Mouse (Mus musculus) right cerebral cortex, adult 2 months (tissue): Measurements from ENCODE around the gene Plekhm1.
"Not testable (repeated sequence)": the region's sequence is repeated elsewhere in the genome, so short reads cannot be mapped to it uniquely, and the experiment has no call there.

Source experiments
- DNase-seq, 2 experiments: peaks; one replicate each; pipeline ENCODE4 v3.0.0; 2021 to 2022; ENCODE audit warnings: low spot score in 2 of 2

The Plekhm1 gene

GRCm38 (mm10) chr11:103340130-103340529 lies 72.4 kb downstream of the Plekhm1 start:
- DNase-seq: no peak

GRCm38 (mm10) chr11:103339414-103340119 lies 72.9 kb downstream of the Plekhm1 start:
- no peak for DNase-seq

GRCm38 (mm10) chr11:103338671-103339070 lies 73.8 kb downstream of the Plekhm1 start:
- DNase-seq: no peak

GRCm38 (mm10) chr11:103338119-103338518 lies 74.4 kb downstream of the Plekhm1 start:
- no peak for DNase-seq

- DNase-seq: no peak
Observed at GRCm38 (mm10) chr11:103337180-103337579, 75.3 kb downstream of the Plekhm1 start.

GRCm38 (mm10) chr11:103335561-103335960 lies 76.9 kb downstream of the Plekhm1 start:
- DNase-seq: no peak

- no peak for DNase-seq
Observed at GRCm38 (mm10) chr11:103334925-103335324, 77.6 kb downstream of the Plekhm1 start.

GRCm38 (mm10) chr11:103333719-103334398 lies 78.6 kb downstream of the Plekhm1 start:
- DNase-seq: peak; percentile 36 to 49

- no peak for DNase-seq
Observed at GRCm38 (mm10) chr11:103332890-103333651, 79.4 kb downstream of the Plekhm1 start.

GRCm38 (mm10) chr11:103332186-103332889 lies 80.1 kb downstream of the Plekhm1 start:
- peak; percentile 70 to 82 for DNase-seq

- DNase-seq: no peak
Observed at GRCm38 (mm10) chr11:103331502-103332185, 80.8 kb downstream of the Plekhm1 start.

- no peak for DNase-seq
Observed at GRCm38 (mm10) chr11:103330651-103331319, 81.7 kb downstream of the Plekhm1 start.

- DNase-seq: peak; percentile 88 to 90
Observed at GRCm38 (mm10) chr11:103326950-103327349, 85.5 kb downstream of the Plekhm1 start.

- peak; percentile 78 to 79 for DNase-seq
Observed at GRCm38 (mm10) chr11:103325172-103325571, 87.3 kb downstream of the Plekhm1 start.

GRCm38 (mm10) chr11:103324723-103325122 lies 87.8 kb downstream of the Plekhm1 start:
- no peak for DNase-seq

GRCm38 (mm10) chr11:103322832-103323231 lies 89.7 kb downstream of the Plekhm1 start:
- DNase-seq: not testable (repeated sequence)

- DNase-seq: no peak
Observed at GRCm38 (mm10) chr11:103320646-103321045, 91.8 kb downstream of the Plekhm1 start.

- DNase-seq: no peak
Observed at GRCm38 (mm10) chr11:103320196-103320595, 92.3 kb downstream of the Plekhm1 start.

- DNase-seq: no peak
Observed at GRCm38 (mm10) chr11:103318042-103318441, 94.4 kb downstream of the Plekhm1 start.

- DNase-seq: no peak
Observed at GRCm38 (mm10) chr11:103315379-103315778, 97.1 kb downstream of the Plekhm1 start.
